Mouse (Mus musculus) CD4-positive naive resting alpha-beta T cell, adult 76 days (primary cell): ENCODE measurements around the gene Cypt2. TPM values are rescaled to one million over a fixed set of nuclear protein-coding genes. Genes with fewer than 3 reads are reported as not detected.

Experiments used
- total RNA-seq: library from RNA; stranded (reverse); gene quantifications from one replicate; pipeline ENCODE4 v1.2.4, GENCODE M21; 2023

Cypt2 gene
- not detected for total RNA-seq

DNA sequence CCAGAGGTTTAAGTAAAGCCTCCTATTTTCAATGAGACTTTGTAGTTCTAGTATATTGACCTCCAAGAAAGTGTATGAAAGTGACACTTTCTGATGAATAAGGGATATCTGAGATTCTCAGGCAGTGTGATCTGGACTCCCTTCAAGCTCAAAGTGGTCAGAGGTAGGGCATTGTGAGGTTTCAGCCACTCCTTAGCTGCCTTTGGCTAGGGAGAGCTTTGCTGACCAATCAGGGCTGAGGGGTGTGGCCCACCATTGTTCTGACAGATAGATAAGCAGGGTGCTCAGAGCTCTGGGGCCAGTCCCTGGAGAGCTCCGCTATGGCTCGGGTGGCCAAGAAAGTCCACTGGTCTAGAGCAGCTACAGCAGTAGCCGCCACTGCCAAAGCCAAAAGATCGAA lies at the start of gene Cypt2:
Gene Cypt2 (plus strand): TSS at position 301 of the 400 bp plus-strand sequence.

